Mouse (Mus musculus) heart, embryonic 16.5 days (tissue): ENCODE results near the gene Vmn2r36. TPM values are rescaled to one million over a fixed set of nuclear protein-coding genes. Genes with fewer than 3 reads are reported as not detected.
"Not testable (repeated sequence)": the region's sequence is repeated elsewhere in the genome, so short reads cannot be mapped to it uniquely, and the experiment has no call there.

Experiments
- ATAC-seq: fragments of 200-750 bp; cut with Nextera tagmentation; replicated peaks from 2 replicates; pipeline ENCODE4 v1.8.0; 2017; ENCODE audit warnings: moderate number of reproducible peaks; ENCODE audit not compliant: insufficient read depth, low FRiP score; ENCODE audit errors: extremely low read depth
- H3K27ac ChIP-seq: fragments of 300-500 bp; sonication (generic); 2 replicates; pipeline ENCODE4 v1.5.1; 2014; ENCODE audit warnings: mild to moderate bottlenecking, low read length, control low read depth, moderate library complexity
- H3K27me3 ChIP-seq: fragments of 300-500 bp; sonication (generic); 2 replicates; pipeline ENCODE4 v1.6.1; 2014; ENCODE audit warnings: low read length, mixed read lengths; ENCODE audit not compliant: control insufficient read depth, insufficient read depth
- H3K36me3 ChIP-seq: fragments of 300-500 bp; sonication (generic); 2 replicates; pipeline ENCODE4 v1.6.1; 2014; ENCODE audit not compliant: control insufficient read depth, insufficient read depth
- H3K4me1 ChIP-seq: fragments of 300-500 bp; sonication (generic); 2 replicates; pipeline ENCODE4 v1.6.1; 2014; ENCODE audit warnings: low read length, mixed read lengths; ENCODE audit not compliant: control insufficient read depth, insufficient read depth
- H3K4me2 ChIP-seq: fragments of 300-500 bp; sonication (generic); 2 replicates; pipeline ENCODE4 v1.6.1; 2014; ENCODE audit warnings: low read depth, mild to moderate bottlenecking, control low read depth, low read length
- H3K4me3 ChIP-seq: fragments of 300-500 bp; sonication (generic); 2 replicates; pipeline ENCODE4 v1.5.1; 2014; ENCODE audit warnings: mild to moderate bottlenecking, control low read depth, low read length
- H3K9ac ChIP-seq: fragments of 300-500 bp; sonication (generic); 2 replicates; pipeline ENCODE4 v1.6.1; 2014; ENCODE audit warnings: low read length, control low read depth
- H3K9me3 ChIP-seq: fragments of 300-500 bp; sonication (generic); replicated peaks from 2 replicates; pipeline ENCODE4 v1.6.1; 2016; ENCODE audit warnings: low read length; ENCODE audit not compliant: control insufficient read depth
- WGBS: fragments of 180-500 bp; shearing (Covaris S2); extraction: QIAGEN DNeasy Blood & Tissue Kit; methylation state at CpG from one replicate; pipeline ENCODE4 v1.1.7; 2014; 5-methylcytosine and 5-hydroxymethylcytosine counted together
- polyA plus RNA-seq: library from polyadenylated mRNA; unstranded; fragments of >200 nt; fragmentation: Nextera tagmentation; extraction: Ambion mirVana; gene quantifications from 2 replicates; pipeline ENCODE4 v1.2.1, GENCODE M21; 2015

Vmn2r36 gene
- not detected in 2 replicates for polyA plus RNA-seq

DNA sequence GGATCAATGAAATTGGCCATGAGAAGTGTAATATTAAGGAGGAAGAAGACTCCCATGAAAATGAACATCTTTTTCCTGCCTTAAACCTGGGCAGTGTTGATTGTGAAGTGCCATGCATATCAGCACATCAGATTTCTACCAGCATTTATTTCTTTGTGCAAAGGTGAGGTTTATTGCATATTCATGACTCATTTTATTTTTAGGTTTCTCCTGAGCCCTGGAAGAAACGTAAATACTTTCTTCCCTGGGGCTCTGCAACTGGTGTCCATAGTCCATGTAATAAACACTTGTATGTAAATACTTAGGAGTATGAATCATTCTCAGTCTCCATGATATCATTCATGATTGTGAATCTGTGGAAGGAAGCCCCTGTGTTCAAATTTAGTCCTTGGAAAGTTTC, at the start of gene Vmn2r36:
Gene Vmn2r36 (minus strand): TSS at position 101 of the 400 bp plus-strand sequence.
- not testable (repeated sequence) for H3K36me3 ChIP-seq, ATAC-seq
- no CpG with 5 or more reads among the region's 1 CpGs for WGBS

More for the DNA sequence above, at the start of gene Vmn2r36:
- H3K9ac ChIP-seq, H3K9me3 ChIP-seq, H3K27ac ChIP-seq, H3K4me2 ChIP-seq, H3K27me3 ChIP-seq, H3K4me3 ChIP-seq, H3K4me1 ChIP-seq: not testable (repeated sequence)

Other genes with a start within 250 kb of the Vmn2r36 start
- not detected in 2 replicates for gene Vmn2r34, start 213.0 kb downstream of the Vmn2r36 start, polyA plus RNA-seq
- gene Vmn2r35, start 82.6 kb downstream of the Vmn2r36 start, polyA plus RNA-seq = not detected in 2 replicates